Mouse (Mus musculus) layer of hippocampus, postnatal 10 days (tissue): ENCODE measurements around the gene Pygm. TPM values are rescaled to one million over a fixed set of nuclear protein-coding genes. Genes with fewer than 3 reads are reported as not detected.
A peak's percentile ranks its signal among the peaks of the same experiment; 100 is the strongest.

Experiments
- DNase-seq, 2 experiments: peaks; one replicate each; pipeline ENCODE4 v3.0.0; 2021; ENCODE audit warnings: low spot score in 2 of 2
- microRNA-seq, 2 experiments: library from miRNA; unstranded; fragments of <30 nt; microRNA quantifications; one replicate each; pipeline ENCODE4 v1.2.0; 2021
- total RNA-seq, 2 experiments: library from RNA; stranded (reverse); gene quantifications; 2 replicates each; pipeline ENCODE4 v1.2.3; 2021

Pygm gene
- total RNA-seq, 2 experiments from 2014 or later = 16.2 to 17.4 TPM

GRCm38 (mm10) chr19:6426703-6427500, 42.7 kb downstream of the Pygm start:
- DNase-seq = no peak

GRCm38 (mm10) chr19:6427653-6428434, 43.6 kb downstream of the Pygm start:
- peak in 1 of 2 experiments; percentile 56 for DNase-seq

- peak in 1 of 2 experiments; percentile 51 for DNase-seq
Measured at GRCm38 (mm10) chr19:6428501-6429200, 44.5 kb downstream of the Pygm start.

- DNase-seq = no peak
Measured at GRCm38 (mm10) chr19:6443016-6443415, 58.8 kb downstream of the Pygm start.

GRCm38 (mm10) chr19:6445761-6446423, 61.7 kb downstream of the Pygm start:
- peak; percentile 55 to 64 for DNase-seq

GRCm38 (mm10) chr19:6446736-6447437, 62.7 kb downstream of the Pygm start:
- peak; percentile 58 to 62 for DNase-seq

Small RNA genes within 50 kb of the gene (microRNA-seq; reads per million reads assigned to microRNA genes)
- gene Mir6989 = 3.6 to 4.9 reads per million in 2 experiments

Other genes starting within 250 kb of the Pygm start
- under 1 TPM in 1 of 2 experiments, not detected in 1; 0.59 TPM for gene Batf2, start 243.4 kb upstream of the Pygm start, total RNA-seq
- 10 to 100 TPM; 53.0 to 60.2 TPM for gene Arl2, start 242.9 kb upstream of the Pygm start, total RNA-seq
- not detected for gene Majin, start 200.0 kb upstream of the Pygm start, total RNA-seq
- not detected for gene Gpha2, start 158.0 kb upstream of the Pygm start, total RNA-seq
- gene Ppp2r5b, start 148.5 kb upstream of the Pygm start, total RNA-seq = 100 to 1,000 TPM; 187 to 188 TPM
- gene Atg2a, start 142.7 kb upstream of the Pygm start, total RNA-seq = 10 to 100 TPM; 31.3 to 31.6 TPM
- 10 to 100 TPM; 75.1 to 82.7 TPM for gene Ehd1, start 107.7 kb upstream of the Pygm start, total RNA-seq
- gene Cdc42bpg, start 77.9 kb upstream of the Pygm start, total RNA-seq = 1 to 10 TPM; 5.0 TPM
- gene Men1, start 49.4 kb upstream of the Pygm start, total RNA-seq = 10 to 100 TPM; 72.0 to 73.6 TPM
- 10 to 100 TPM; 79.3 to 86.2 TPM for gene Map4k2, start 43.3 kb upstream of the Pygm start, total RNA-seq
- gene Sf1, start 20.7 kb upstream of the Pygm start, total RNA-seq = 100 to 1,000 TPM; 190 to 194 TPM
- gene Rasgrp2, start 14.9 kb downstream of the Pygm start, total RNA-seq = 10 to 100 TPM; 93.5 to 99.9 TPM
- 100 to 1,000 TPM; 683 to 691 TPM for gene Nrxn2, start 34.3 kb downstream of the Pygm start, total RNA-seq
- gene Slc22a12, start 158.6 kb downstream of the Pygm start, total RNA-seq = 1 to 10 TPM in 1 of 2 experiments, under 1 TPM in 1; 0.71 to 1.3 TPM